Mouse (Mus musculus): Measurements from ENCODE around the gene Cyp1a2.

The Cyp1a2 gene

DNA sequence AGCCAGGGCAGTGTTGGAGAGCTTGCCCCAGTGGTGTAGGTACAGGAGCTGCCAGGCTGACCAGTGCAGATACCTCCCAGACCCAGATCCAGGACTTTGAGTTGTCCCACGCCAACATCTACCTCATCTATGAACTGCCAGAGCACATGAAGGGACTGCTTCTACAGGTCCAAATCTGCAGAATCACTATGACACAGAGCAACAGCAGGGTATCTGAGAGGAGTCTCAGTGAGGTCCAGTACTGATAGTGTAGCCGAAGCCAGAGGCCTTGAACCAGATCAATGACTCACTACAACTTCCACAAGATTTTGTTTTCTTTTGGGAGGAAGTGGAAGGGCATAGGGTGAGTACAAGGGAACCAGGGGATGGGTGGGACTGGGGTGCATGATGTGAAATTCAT, 4.2 kb upstream of the Cyp1a2 start, which contains the start of gene Cyp1a1:
Cyp1a1 (plus strand) TSS at position 178 of the 400 bp plus-strand sequence.
- in situ Hi-C loops (cut with MboI; ENCODE audit: low pct_unique_long_range_greater_than_20kb in 1 of 2, low sequenced_read_pairs in 2 of 2, unreplicated experiment in 1 of 2) = no loop called here

DNA sequence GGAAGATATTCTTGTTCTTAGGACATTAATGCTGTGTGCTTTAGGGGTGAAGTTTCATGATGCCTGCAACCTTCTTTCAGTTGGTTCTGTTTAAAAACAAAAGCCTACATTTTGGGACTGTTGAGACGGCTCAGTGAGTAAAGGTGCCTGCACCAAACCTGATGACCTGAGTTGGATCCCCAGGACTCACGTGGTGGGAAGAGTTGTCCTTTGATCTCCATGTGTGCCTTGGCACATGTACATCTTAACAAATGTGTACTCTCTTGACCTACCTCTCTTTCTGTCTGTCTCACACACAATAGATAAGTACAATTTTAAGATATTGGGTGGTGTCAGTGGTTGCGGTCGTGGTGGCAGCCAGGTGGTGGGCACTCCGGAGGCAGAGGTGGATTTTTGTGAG, 2.5 kb upstream of the Cyp1a2 start:
- in situ Hi-C loops (cut with MboI; ENCODE audit: low pct_unique_long_range_greater_than_20kb in 1 of 2, low sequenced_read_pairs in 2 of 2, unreplicated experiment in 1 of 2) = no loop called here

- in situ Hi-C loops (cut with MboI; ENCODE audit: low pct_unique_long_range_greater_than_20kb in 1 of 2, low sequenced_read_pairs in 2 of 2, unreplicated experiment in 1 of 2) = no loop called here
These were observed 2.1 kb downstream of the Cyp1a2 start for GRCm38 (mm10) chr9:57681411-57681810.

DNA sequence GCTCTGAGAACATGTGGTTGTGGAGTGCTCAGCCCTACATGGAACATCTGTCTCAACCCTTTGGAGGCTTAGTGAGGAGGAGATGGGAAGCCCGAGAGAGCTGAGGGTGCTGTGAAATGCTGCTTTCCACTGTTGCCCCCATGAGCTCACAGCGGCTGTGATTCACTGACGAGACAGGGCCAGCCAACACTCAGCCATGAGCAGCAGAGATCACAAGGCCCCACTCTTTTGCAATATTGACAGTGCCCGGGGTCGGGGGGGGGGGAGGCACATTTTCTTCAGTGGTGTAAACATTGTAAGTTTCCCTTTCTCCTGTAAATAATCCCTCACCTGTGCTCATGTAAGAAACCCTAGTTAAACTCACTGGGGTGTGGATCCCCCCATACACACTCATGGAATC, 12.0 kb downstream of the Cyp1a2 start:
- in situ Hi-C loops (cut with MboI; ENCODE audit: low pct_unique_long_range_greater_than_20kb in 1 of 2, low sequenced_read_pairs in 2 of 2, unreplicated experiment in 1 of 2) = no loop called here

DNA sequence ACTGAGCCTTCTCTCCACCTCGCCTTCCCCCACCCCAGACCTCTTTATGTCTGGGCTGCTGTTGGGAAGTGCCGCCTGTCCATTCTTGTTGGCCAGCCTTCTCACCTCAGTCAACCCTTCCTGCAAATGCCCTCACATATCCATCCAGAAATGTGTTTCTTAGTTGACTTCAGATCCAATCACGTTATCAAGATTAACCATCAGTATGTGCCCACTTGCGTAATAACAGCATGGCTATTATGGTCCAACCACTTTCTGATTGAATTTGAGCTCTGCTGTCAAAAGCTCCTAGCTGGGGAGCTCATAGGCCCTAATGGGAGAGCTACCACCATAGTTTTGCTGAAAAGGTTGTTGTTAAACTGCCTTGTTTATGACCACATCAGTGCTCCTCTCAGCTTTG, 12.5 kb downstream of the Cyp1a2 start:
- in situ Hi-C loops (cut with MboI; ENCODE audit: low pct_unique_long_range_greater_than_20kb in 1 of 2, low sequenced_read_pairs in 2 of 2, unreplicated experiment in 1 of 2) = no loop called here

GRCm38 (mm10) chr9:57669566-57669965, 13.9 kb downstream of the Cyp1a2 start:
- in situ Hi-C loops (cut with MboI; ENCODE audit: low pct_unique_long_range_greater_than_20kb in 1 of 2, low sequenced_read_pairs in 2 of 2, unreplicated experiment in 1 of 2) = loop anchor here in 1 of 2 experiments (10.0 kb wide), 1 partner anchor 85 kb away; no protein-coding TSS in a partner anchor

GRCm38 (mm10) chr9:57668277-57668676, 15.2 kb downstream of the Cyp1a2 start:
- in situ Hi-C loops (cut with MboI; ENCODE audit: low pct_unique_long_range_greater_than_20kb in 1 of 2, low sequenced_read_pairs in 2 of 2, unreplicated experiment in 1 of 2) = loop anchor here in 1 of 2 experiments (10.0 kb wide), 1 partner anchor 87 kb away; no protein-coding TSS in a partner anchor

GRCm38 (mm10) chr9:57667817-57668216, 15.7 kb downstream of the Cyp1a2 start:
- in situ Hi-C loops (cut with MboI; ENCODE audit: low pct_unique_long_range_greater_than_20kb in 1 of 2, low sequenced_read_pairs in 2 of 2, unreplicated experiment in 1 of 2) = loop anchor here in 1 of 2 experiments (10.0 kb wide), 1 partner anchor 87 kb away; no protein-coding TSS in a partner anchor

- in situ Hi-C loops (cut with MboI; ENCODE audit: low pct_unique_long_range_greater_than_20kb in 1 of 2, low sequenced_read_pairs in 2 of 2, unreplicated experiment in 1 of 2) = loop anchor here in 1 of 2 experiments (10.0 kb wide), 1 partner anchor 88 kb away; no protein-coding TSS in a partner anchor
These were observed 16.4 kb downstream of the Cyp1a2 start for GRCm38 (mm10) chr9:57667136-57667535.

DNA sequence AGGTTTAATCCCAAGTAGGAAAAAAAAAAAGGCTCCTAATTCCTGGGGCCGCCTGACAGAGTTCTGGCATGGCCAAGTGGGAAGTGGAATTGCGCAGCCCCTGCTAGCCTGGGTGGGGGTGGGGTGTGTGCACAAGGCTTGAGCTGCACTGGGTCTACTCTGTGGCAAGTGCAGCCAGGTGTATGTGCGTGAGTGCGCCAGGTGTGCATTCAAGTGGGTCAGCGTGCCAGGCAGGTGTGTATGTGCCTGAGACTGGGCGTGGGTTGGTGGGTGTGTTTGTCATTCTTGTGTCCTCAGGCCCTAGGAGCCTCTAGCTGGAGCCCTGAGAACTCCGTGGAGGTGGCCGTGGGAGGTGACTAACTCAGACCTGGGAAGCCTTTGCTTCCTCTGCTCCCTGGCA, 17.0 kb downstream of the Cyp1a2 start:
- in situ Hi-C loops (cut with MboI; ENCODE audit: low pct_unique_long_range_greater_than_20kb in 1 of 2, low sequenced_read_pairs in 2 of 2, unreplicated experiment in 1 of 2) = loop anchor here in 1 of 2 experiments (10.0 kb wide), 1 partner anchor 88 kb away; no protein-coding TSS in a partner anchor

- in situ Hi-C loops (cut with MboI; ENCODE audit: low pct_unique_long_range_greater_than_20kb in 1 of 2, low sequenced_read_pairs in 2 of 2, unreplicated experiment in 1 of 2) = loop anchor here in 1 of 2 experiments (10.0 kb wide), 1 partner anchor 90 kb away; no protein-coding TSS in a partner anchor
These were observed 18.9 kb downstream of the Cyp1a2 start for GRCm38 (mm10) chr9:57664616-57665015.

DNA sequence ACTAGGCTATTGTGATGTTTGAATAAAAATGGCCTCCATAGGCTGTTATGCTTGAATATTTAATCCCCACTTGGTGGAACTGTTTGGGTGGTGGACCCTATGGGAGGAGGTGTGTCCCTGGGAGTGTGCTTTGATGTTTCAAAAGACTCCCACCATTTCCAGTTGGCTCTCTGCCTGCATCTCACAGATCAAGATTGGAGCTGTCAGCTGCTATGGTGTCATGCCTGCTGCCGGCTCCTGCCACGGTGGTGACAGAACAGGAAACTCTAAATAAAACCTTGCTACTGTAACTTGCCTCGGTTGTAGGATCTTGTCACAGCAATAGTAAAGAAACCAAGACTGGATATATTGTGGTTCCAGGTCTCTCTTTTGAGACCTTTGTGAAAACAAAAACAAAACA, 22.0 kb downstream of the Cyp1a2 start:
- in situ Hi-C loops (cut with MboI; ENCODE audit: low pct_unique_long_range_greater_than_20kb in 1 of 2, low sequenced_read_pairs in 2 of 2, unreplicated experiment in 1 of 2) = loop anchor here in 1 of 2 experiments (10.0 kb wide), 1 partner anchor 93 kb away; no protein-coding TSS in a partner anchor

- in situ Hi-C loops (cut with MboI; ENCODE audit: low pct_unique_long_range_greater_than_20kb in 1 of 2, low sequenced_read_pairs in 2 of 2, unreplicated experiment in 1 of 2) = loop anchor here in 1 of 2 experiments (10.0 kb wide), 1 partner anchor 94 kb away; no protein-coding TSS in a partner anchor
These were observed 23.0 kb downstream of the Cyp1a2 start for GRCm38 (mm10) chr9:57660501-57660900.

DNA sequence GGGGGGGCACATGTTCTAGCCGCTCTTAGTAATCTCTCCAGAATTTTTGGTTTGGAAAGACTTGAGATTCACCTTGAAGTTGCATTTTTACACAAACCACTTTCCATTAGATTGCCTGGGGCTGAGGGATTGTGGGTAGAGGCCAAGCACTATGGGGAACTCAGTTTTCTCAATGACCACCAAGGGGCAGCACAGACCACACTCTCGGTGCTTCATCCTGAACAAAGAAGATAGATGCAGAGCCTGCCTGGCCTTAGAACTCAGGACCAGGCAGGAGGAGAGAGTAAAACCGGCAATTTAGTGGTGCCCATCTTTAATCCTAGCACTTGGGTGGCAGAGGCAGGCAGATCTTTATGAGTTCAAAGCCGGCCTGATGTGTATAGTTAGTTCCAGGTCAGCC, 23.7 kb downstream of the Cyp1a2 start:
- in situ Hi-C loops (cut with MboI; ENCODE audit: low pct_unique_long_range_greater_than_20kb in 1 of 2, low sequenced_read_pairs in 2 of 2, unreplicated experiment in 1 of 2) = loop anchor here in 1 of 2 experiments (10.0 kb wide), 1 partner anchor 95 kb away; no protein-coding TSS in a partner anchor

- in situ Hi-C loops (cut with MboI; ENCODE audit: low pct_unique_long_range_greater_than_20kb in 1 of 2, low sequenced_read_pairs in 2 of 2, unreplicated experiment in 1 of 2) = no loop called here
These were observed 24.5 kb downstream of the Cyp1a2 start for GRCm38 (mm10) chr9:57658970-57659369.

DNA sequence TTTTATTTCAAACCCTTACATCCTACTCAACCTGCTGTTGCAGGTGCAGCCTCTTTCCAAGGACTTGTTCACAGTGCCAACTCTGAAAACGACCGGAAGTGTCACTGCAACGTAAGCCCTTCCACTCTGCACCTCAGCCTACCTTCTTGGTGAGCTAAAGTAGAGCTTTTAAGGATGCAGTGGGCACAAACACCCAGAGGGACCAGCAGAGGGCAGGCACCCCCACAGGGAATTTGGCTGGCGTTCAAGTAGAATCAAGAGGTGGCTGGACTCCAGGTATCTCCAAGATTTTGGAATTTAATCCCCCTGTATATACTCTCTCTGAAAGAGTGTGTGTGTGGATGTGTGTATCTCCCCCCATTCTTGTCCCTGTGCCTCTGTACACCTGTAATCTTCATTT, 25.7 kb downstream of the Cyp1a2 start:
- in situ Hi-C loops (cut with MboI; ENCODE audit: low pct_unique_long_range_greater_than_20kb in 1 of 2, low sequenced_read_pairs in 2 of 2, unreplicated experiment in 1 of 2) = no loop called here

DNA sequence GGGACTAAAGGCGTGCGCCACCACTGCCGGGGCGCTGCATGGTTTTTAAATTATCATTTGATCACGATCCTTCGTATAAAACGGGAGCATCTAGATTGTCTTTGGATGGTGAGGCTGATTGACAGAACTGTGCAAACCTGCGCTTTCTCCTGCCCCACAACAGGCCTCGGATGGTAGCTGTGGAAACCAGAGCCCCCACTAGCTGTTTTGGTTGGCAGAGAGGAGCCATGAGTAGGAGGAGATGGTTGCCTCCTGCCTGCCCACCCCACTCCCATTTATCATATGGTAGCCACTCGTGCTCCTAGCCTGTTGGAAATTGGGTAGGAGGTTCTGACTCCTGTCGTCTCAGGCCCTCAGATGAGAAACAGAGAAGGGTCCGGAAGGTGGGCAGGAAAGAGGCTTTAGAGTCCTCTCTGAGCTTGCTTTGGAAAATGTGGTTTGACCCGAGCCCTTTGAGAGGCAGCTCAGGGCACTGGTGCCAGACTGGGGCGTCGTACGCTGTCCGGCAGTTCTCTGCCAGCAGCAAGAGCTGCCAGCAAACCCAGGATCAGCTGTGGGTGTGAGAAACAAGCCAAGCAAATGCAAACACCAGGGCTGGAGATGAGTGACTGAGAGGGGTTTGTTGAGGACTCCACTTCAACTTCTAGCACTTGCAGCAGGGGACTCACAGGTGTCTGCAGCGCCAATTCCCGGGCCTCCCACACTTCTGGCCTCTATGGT, 26.7 kb downstream of the Cyp1a2 start:
- in situ Hi-C loops (cut with MboI; ENCODE audit: low pct_unique_long_range_greater_than_20kb in 1 of 2, low sequenced_read_pairs in 2 of 2, unreplicated experiment in 1 of 2) = no loop called here

GRCm38 (mm10) chr9:57655749-57656148, 27.8 kb downstream of the Cyp1a2 start:
- in situ Hi-C loops (cut with MboI; ENCODE audit: low pct_unique_long_range_greater_than_20kb in 1 of 2, low sequenced_read_pairs in 2 of 2, unreplicated experiment in 1 of 2) = no loop called here

DNA sequence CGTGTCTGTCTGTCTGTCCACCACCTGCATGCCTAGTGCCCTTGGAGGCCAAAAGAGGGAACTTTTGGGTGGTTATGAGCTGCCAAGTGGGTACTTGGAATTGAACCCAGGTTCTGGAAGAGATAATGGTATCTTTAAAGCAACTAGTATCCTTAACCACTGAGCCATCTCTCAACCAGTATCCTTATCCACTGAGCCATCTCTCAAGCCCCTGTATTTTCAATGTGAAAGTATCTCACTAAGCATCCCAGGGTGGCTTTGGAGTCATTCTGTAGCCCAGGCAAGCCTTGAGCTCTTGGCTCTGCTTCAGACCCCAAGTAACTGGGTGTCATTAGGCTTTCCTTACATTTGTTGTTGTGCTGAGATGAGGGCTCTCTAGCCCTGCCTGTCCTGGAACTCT, 28.5 kb downstream of the Cyp1a2 start:
- in situ Hi-C loops (cut with MboI; ENCODE audit: low pct_unique_long_range_greater_than_20kb in 1 of 2, low sequenced_read_pairs in 2 of 2, unreplicated experiment in 1 of 2) = no loop called here

DNA sequence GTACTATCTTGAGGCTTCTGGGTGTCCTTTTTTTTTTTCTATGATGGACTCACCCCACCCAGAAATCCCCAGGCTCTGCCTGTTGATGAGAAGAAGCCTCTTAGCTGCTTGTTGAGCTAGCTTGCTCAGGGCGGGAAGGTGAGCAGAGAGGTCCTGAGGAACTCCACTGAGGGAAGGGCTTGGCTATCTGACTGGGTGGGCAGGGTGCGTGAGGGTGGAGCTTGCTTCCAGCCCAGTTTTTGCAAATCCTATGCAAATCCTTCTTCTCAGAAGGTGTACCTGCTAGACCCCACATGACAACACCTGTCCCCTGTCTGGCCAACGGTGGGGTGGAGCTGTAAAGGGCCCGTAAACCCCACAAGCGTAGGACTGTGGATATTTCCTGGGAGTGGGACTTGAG, 30.2 kb downstream of the Cyp1a2 start, which contains the start of gene Csk:
Csk (minus strand) TSS at position 349 of the 400 bp plus-strand sequence.
- in situ Hi-C loops (cut with MboI; ENCODE audit: low pct_unique_long_range_greater_than_20kb in 1 of 2, low sequenced_read_pairs in 2 of 2, unreplicated experiment in 1 of 2) = no loop called here

Data from mouse embryonic stem cell (cell line).